Mouse (Mus musculus): Measurements from ENCODE around the gene Kcnip1. TPM values are rescaled to one million over a fixed set of nuclear protein-coding genes. Genes with fewer than 3 reads are reported as not detected.

Kcnip1 gene
- polyA plus RNA-seq, 1 experiment: not detected

DNA sequence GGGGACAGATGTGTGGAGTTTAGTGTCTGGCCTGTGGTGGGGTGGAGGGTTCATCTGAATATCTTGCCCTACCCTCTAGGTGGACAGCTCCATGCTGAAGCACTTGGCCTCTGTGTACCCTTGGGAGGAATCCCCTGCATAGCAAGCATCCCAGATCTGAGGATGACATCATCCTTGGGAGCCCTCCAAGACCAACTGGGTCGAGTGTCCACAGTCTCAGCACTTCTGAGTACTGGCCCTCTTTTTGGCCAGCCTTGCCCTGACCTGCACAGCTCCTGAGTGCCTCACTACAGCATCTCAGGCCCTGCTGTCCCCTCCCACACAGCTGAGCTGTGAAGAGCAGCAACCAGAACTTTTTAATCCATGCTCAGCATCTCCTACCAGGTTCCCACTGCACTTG is 193.0 kb downstream of the Kcnip1 start:
- H3K27ac ChIP-seq (ENCODE audit: insufficient read depth, low read depth, low read length): peak overlapping the region; percentile 72; the same call in 1 of the 2 replicates
- TF ChIP-seq POLR2A (IDR thresholded peaks at IDR 0.05; ENCODE audit: insufficient read depth, low read depth, low read length) (no peak), CTCF (IDR thresholded peaks at IDR 0.05; ENCODE audit: insufficient read depth, low read depth, low read length) (no peak)
- peaks cover 31% of the 10 kb centered on the region for H3K4me1 ChIP-seq (ENCODE audit: control insufficient read depth, insufficient read depth, low read length)
- no peak overlapping the region for H3K4me3 ChIP-seq (ENCODE audit: insufficient read depth, low read depth, low read length)
- WGBS: 17% methylated on average over 1 of the region's 1 CpGs

DNA sequence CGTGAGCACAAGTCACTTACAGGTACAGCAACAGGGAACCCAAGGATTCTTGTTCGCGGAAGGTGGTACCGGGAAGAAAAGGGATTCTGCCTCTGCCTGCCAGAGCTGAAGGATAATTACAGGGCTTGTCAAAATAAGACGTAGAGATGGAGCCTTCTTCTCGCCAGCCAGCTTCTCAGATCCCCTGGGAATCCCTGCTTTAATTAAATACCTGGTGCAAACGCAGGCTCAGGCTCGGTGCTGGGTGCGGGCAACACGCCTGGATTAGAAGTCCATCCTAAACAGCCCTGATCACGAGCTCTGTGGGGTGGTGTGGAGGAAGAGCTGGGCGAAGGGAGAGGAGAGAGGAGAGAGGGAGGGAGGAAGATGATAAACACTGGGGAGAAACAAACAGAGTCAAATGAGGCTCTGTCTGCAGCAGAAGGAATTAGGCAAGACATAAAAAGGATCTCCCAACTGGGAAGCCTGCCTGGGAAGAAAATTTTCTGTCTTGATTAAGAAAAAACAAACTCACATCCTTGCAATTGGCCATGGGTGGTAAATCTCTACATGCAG is 194.8 kb downstream of the Kcnip1 start:
- no peak for TF ChIP-seq POLR2A (IDR thresholded peaks at IDR 0.05; ENCODE audit: insufficient read depth, low read depth, low read length)
- TF ChIP-seq CTCF (IDR thresholded peaks at IDR 0.05; ENCODE audit: insufficient read depth, low read depth, low read length): no peak

DNA sequence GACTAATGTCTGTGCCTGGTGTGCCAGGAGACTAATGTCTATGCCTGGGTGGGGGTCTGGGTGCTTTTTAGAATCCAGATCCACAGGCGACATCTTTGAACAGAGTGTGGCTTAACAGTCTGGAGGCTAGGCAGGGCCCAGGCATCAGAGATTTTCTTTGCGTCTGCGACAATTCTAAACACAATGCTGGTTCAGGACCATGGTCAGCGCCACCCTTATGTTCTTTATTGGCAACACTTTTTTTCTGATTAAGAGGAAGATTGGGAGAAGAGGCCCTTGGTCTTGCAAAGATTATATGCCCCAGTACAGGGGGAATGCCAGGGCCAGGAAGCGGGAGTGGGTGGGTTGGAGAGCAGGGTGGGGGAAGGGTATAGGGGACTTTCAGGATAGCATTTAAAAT is 205.6 kb downstream of the Kcnip1 start:
- H3K4me3 ChIP-seq (ENCODE audit: insufficient read depth, low read depth, low read length): no peak overlapping the region
- 84% methylated on average over 5 of the region's 5 CpGs for WGBS
- H3K27ac ChIP-seq (ENCODE audit: insufficient read depth, low read depth, low read length): no peak overlapping the region
- peaks cover 22% of the 10 kb centered on the region for H3K4me1 ChIP-seq (ENCODE audit: control insufficient read depth, insufficient read depth, low read length)
- TF ChIP-seq POLR2A (IDR thresholded peaks at IDR 0.05; ENCODE audit: insufficient read depth, low read depth, low read length): no peak
- TF ChIP-seq CTCF (IDR thresholded peaks at IDR 0.05; ENCODE audit: insufficient read depth, low read depth, low read length): no peak

More for the DNA sequence above, 194.8 kb downstream of the Kcnip1 start:
- peak overlapping the region; percentile 72 for H3K27ac ChIP-seq (ENCODE audit: insufficient read depth, low read depth, low read length)
- no peak overlapping the region for H3K4me3 ChIP-seq (ENCODE audit: insufficient read depth, low read depth, low read length)
- 25% methylated on average over 12 of the region's 12 CpGs for WGBS
- H3K4me1 ChIP-seq (ENCODE audit: control insufficient read depth, insufficient read depth, low read length): peaks cover 31% of the 10 kb centered on the region

DNA sequence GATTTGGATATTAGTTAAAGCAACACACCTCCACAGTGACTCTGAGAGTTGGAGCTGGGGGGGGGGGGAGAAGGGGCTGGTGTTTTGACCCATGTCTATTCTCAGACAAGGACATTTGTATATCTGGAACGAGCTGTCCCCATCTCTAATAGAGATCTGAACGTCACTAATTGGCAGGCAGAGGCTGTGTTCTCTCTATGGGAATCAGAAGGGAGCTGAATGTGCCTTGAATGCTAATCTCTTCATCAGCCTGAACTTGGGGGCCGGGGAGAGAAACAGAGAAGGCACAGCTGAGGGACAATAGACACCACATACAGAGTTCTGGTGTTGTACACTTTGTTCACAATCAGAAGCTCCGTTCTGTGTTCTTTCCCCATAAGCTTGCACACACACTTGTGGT is 206.4 kb downstream of the Kcnip1 start:
- Histone ChIP-seq H3K4me3 (ENCODE audit: insufficient read depth, low read depth, low read length) (no peak overlapping the region), H3K27ac (ENCODE audit: insufficient read depth, low read depth, low read length) (no peak overlapping the region), H3K4me1 (ENCODE audit: control insufficient read depth, insufficient read depth, low read length) (peaks cover 21% of the 10 kb centered on the region)
- no peak for TF ChIP-seq POLR2A (IDR thresholded peaks at IDR 0.05; ENCODE audit: insufficient read depth, low read depth, low read length)
- TF ChIP-seq CTCF (IDR thresholded peaks at IDR 0.05; ENCODE audit: insufficient read depth, low read depth, low read length): no peak
- 54% methylated on average over 4 of the region's 4 CpGs for WGBS

DNA sequence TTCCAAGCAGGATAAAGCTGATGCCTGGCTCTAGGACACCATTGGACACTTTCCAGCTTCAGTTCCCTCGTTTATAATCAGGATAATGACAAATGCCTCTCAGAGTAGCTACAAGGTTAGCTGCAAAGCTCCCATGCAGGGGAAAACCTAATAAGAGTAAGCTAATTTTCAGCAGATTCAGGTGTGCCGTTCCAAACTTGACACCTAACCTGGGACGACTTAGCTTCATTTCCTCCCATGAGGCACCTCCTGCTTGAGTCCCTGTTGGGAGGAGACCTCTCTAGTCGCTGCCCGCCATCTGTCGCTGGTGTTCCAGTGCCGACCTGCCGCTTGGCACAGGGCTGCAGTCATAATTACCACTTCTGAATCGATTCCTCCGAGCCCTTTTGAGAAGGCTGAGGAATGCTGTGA is 211.4 kb downstream of the Kcnip1 start:
- H3K4me3 ChIP-seq (ENCODE audit: insufficient read depth, low read depth, low read length): no peak overlapping the region
- peaks cover 29% of the 10 kb centered on the region for H3K4me1 ChIP-seq (ENCODE audit: control insufficient read depth, insufficient read depth, low read length)
- WGBS: 13% methylated on average over 10 of the region's 10 CpGs
- TF ChIP-seq CTCF (IDR thresholded peaks at IDR 0.05; ENCODE audit: insufficient read depth, low read depth, low read length): no peak
- no peak for TF ChIP-seq POLR2A (IDR thresholded peaks at IDR 0.05; ENCODE audit: insufficient read depth, low read depth, low read length)
- peak overlapping the region; percentile 2; the same call in 1 of the 2 replicates for H3K27ac ChIP-seq (ENCODE audit: insufficient read depth, low read depth, low read length)

DNA sequence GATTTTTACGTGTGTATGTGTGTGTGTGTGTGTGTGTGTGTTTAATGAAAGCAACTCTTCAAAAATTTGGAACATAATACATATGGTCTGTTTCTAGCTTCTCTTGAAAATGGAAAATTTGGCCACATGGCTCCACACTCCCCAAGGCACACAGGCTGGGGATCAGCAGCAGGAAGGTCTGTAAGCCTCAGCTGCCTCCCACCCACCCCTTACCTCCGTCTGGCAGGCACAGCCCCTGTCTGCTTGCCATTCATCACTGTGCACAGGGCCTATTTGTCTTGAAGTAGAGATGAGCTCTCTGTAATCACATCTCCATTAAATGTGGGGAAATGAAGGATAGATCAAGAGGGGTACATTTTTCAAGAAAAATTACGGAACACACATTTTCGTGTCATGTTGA is 212.7 kb downstream of the Kcnip1 start:
- WGBS: 76% methylated on average over 4 of the region's 4 CpGs
- Histone ChIP-seq H3K27ac (ENCODE audit: insufficient read depth, low read depth, low read length) (no peak overlapping the region), H3K4me1 (ENCODE audit: control insufficient read depth, insufficient read depth, low read length) (peaks cover 29% of the 10 kb centered on the region), H3K4me3 (ENCODE audit: insufficient read depth, low read depth, low read length) (no peak overlapping the region)
- no peak for TF ChIP-seq POLR2A (IDR thresholded peaks at IDR 0.05; ENCODE audit: insufficient read depth, low read depth, low read length)
- no peak for TF ChIP-seq CTCF (IDR thresholded peaks at IDR 0.05; ENCODE audit: insufficient read depth, low read depth, low read length)

DNA sequence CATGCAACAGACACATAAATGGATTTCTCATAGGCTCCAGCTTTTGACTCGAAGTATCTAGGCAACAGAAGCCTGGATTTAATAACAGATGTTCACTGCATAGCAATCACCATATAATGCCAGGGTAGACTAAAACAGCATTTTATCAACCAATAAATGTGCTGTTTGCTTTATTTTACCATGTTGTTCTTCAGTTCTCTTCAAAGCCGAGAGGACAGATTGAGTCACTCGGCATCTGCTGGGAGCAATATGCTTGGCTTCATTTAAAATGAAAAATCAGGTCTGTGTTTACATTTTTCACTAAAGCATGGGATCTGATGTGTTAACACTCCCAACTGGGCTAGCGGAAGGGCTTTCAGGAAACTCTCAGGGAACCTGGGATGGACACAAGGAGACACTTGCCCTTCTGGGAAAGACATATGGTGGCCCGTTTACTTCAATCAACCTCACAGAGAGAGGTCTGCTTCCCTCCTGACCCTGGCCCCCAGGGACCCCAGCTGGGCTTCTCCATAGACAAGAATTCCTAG is 220.3 kb downstream of the Kcnip1 start:
- WGBS: 32% methylated on average over 5 of the region's 5 CpGs
- H3K4me1 ChIP-seq (ENCODE audit: control insufficient read depth, insufficient read depth, low read length): peaks cover 18% of the 10 kb centered on the region
- H3K4me3 ChIP-seq (ENCODE audit: insufficient read depth, low read depth, low read length): no peak overlapping the region
- H3K27ac ChIP-seq (ENCODE audit: insufficient read depth, low read depth, low read length): peak overlapping the region; percentile 46; the same call in 1 of the 2 replicates
- TF ChIP-seq CTCF (IDR thresholded peaks at IDR 0.05; ENCODE audit: insufficient read depth, low read depth, low read length) (no peak), POLR2A (IDR thresholded peaks at IDR 0.05; ENCODE audit: insufficient read depth, low read depth, low read length) (no peak)

DNA sequence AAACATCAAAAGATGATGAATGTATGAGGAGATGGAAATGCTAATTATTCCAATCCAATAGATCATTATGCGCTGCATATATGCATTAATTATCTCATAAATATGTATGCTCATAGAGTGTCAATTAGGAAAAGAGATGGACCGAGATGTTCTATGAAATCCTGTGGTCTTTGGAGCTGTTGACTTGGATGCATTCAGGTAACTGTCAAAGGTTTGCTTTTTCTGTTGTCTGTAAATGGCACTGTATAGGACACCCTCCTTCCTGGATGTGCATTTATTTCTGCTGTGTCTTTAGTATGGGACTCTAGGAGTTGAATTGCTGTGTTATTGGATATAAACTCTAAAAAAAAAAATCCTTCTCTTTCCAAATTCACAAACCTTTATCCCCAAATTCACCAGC is 220.9 kb downstream of the Kcnip1 start:
- Histone ChIP-seq H3K4me3 (ENCODE audit: insufficient read depth, low read depth, low read length) (no peak overlapping the region), H3K27ac (ENCODE audit: insufficient read depth, low read depth, low read length) (no peak overlapping the region), H3K4me1 (ENCODE audit: control insufficient read depth, insufficient read depth, low read length) (peaks cover 20% of the 10 kb centered on the region)
- TF ChIP-seq POLR2A (IDR thresholded peaks at IDR 0.05; ENCODE audit: insufficient read depth, low read depth, low read length) (no peak), CTCF (IDR thresholded peaks at IDR 0.05; ENCODE audit: insufficient read depth, low read depth, low read length) (no peak)
- 75% methylated on average over 2 of the region's 2 CpGs for WGBS

DNA sequence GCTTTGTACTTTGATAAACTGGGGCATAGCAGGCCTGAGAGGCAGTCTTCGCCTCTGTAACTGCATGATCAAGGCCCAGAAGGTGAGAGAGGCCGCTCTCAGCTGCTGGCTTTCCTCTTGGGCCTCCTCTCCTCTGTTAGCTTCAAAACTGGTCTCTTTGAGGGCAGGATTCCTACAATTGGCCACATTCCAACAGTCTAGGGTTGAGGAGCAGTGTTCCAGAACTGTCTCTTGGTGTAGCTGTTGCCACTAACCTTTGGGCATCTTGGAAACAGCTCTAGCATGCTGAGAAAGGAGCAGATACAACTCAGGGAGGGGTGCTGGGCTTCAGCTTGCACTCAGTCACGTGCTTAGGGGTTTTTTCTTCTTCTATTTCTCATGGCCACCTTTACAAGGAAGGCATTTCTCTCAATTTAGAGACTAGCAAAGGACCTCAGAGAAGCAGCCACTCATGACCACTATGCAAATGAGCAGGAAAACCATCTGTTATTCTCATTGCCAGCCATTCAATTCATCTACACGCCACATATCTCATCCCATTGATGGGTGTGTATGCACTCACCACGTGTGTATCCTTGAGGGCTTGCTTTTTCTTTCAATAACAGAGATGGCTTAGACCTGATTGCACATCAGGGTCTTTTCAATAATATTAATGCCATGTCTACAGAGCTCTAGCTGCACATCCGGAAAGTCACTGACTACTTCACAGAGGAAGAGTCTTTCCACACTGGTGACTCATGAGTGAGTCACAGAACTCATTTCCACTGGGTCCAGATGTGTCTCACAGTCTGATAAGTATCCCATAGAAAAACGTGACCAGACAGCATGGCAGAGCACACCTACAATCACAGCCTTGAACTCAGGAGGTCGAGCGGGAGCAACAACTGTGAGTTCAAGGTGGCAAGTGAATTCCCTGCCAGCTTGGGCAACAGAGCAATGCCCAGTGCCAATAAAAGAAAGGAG is 225.7 kb downstream of the Kcnip1 start:
- no peak for TF ChIP-seq POLR2A (IDR thresholded peaks at IDR 0.05; ENCODE audit: insufficient read depth, low read depth, low read length)
- TF ChIP-seq CTCF (IDR thresholded peaks at IDR 0.05; ENCODE audit: insufficient read depth, low read depth, low read length): no peak
- no peak overlapping the region for H3K4me3 ChIP-seq (ENCODE audit: insufficient read depth, low read depth, low read length)
- peak overlapping the region; percentile 50 for H3K27ac ChIP-seq (ENCODE audit: insufficient read depth, low read depth, low read length)
- peaks cover 29% of the 10 kb centered on the region for H3K4me1 ChIP-seq (ENCODE audit: control insufficient read depth, insufficient read depth, low read length)
- WGBS: 62% methylated on average over 9 of the region's 9 CpGs
